Mouse (Mus musculus) cerebellum, adult 9-10 months (tissue): Measurements from ENCODE around the gene Ap3s2.

Source experiments
- DNase-seq: peaks from one replicate; pipeline ENCODE4 v3.0.0; 2022

Ap3s2 gene

GRCm38 (mm10) chr7:79883613-79884334 lies 36.7 kb downstream of the Ap3s2 start:
- no peak for DNase-seq

DNA sequence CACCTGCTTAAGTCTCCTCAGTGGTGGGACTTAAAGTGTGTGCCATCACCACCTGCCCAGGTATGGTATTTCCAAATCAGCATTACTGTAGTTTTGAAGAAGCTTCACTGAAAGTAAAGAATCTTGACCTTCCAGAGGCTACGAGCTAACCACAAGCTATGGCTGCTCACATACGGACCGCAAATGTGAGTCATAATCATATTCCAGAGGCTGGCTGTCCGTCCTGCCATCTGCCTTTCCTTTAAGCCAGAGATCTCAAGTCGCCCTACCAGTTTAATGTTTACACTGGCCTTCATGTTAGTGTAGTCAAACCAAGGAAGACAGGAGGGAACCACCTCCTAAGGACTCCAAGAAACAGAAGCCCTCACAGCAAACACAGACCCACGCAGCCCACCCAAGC lies 38.5 kb downstream of the Ap3s2 start:
- DNase-seq, result no peak

DNA sequence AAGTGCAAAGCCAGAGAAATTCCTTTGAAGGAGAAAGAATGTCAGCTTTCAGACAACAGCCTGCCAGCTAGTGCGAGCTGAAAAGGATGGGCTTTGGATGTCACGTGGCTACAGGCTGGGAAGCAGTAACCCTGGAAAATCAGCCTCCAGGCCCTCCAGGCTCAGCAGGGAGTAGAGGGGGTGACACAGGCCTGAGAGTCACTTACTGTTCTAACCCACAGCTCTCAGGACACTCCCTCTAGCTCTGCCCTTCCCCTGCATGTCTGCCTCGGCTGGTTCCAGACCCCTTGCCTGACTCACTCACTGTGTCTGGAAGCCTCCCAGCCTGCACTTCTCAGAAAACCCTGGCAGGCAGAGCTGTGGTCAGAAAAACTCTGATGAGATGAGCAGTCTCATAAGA lies 39.5 kb downstream of the Ap3s2 start:
- DNase-seq, result no peak

- no peak for DNase-seq
Measured at GRCm38 (mm10) chr7:79880033-79880432, 40.4 kb downstream of the Ap3s2 start.

GRCm38 (mm10) chr7:79878455-79879025 lies 41.9 kb downstream of the Ap3s2 start:
- no peak for DNase-seq

DNA sequence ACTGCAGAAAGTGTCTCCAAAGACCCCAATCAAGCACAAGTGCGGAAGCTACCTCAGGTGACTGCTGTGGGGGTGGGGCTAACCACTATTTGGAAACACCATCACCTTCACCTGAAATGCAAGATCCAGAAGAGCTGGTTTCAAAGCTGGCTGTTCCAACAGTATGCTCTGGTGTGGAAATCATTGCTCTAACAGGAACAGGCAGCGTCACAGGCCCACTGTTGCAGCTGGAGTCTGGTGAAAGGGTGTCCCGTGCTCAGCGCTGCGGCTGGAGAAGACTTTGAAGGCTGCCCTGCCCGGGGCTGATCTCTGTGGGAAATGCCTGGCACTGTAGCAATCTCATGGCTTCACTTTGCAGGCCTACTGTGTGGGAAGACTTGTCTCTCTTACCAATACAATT lies 47.0 kb downstream of the Ap3s2 start:
- DNase-seq, result no peak

- no peak for DNase-seq
Measured at GRCm38 (mm10) chr7:79871797-79872345, 48.6 kb downstream of the Ap3s2 start.

DNA sequence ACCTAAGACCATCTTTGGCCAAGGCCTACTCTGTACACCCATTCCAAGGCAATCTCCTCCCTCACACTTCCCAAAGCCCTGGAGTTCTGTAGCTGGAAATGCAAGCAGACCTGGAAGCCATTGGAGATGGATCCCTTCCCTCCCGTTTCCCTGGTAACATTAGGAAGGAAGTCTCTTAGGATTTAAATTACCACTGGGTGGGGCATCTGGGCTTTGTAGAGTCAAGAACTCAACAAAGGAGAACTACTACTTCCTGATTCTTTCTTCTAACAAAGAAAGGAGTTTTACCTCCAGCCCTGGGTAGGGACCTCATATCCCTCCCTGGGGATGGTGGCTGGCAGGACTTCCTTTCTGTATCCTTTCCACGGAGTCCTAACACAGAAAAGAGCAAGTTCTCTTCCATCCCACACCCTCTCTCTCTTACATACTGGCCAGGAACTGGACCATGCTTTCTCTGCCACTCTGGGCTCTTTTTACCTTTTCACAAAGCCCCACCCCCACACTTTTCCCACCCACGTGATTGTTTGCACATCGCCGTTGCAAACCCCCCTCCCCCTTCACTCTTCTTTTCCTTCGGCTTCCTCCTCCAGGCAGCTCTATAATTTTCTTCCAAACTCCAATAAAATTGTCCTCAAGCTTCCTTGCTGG lies 51.3 kb downstream of the Ap3s2 start:
- DNase-seq, result no peak

DNA sequence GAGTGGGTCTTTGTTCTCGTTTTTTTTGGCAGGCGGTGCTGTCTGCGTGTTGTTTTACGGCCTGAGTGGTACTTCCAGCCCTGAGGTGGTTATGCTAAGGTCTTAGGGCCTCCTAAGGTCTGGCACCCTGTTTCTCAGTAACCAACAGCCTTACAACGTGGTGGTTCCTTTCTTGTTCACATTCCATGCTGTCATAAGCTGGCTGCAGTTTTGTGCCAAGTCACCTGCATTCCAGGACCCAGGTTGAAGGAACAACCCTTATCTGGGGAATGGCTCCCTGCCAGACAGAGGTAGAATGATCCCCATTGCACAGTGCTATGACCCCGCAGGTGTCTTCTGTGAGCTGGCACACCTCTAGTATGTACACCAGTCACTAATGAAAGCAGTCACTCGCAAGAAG lies 52.0 kb downstream of the Ap3s2 start:
- no peak for DNase-seq

DNA sequence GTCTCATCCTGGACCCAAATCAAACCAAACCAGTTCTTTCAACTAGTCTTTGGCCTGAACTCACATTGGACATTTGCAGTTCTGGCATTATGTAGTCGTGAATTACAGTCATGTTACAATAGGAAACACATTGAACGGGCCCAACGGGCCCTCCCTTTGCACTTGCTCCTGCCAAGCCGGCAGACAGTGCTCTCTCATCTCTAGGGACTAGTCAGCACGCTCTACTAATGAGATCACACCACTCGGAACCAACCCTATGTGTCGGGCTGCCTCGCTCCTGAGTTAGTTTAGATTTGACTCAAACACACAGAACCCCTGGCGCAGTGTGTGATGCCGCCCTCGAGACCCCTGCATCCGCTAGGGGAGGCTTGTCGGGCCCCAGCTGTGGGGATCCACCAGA lies 52.6 kb downstream of the Ap3s2 start:
- no peak for DNase-seq

DNA sequence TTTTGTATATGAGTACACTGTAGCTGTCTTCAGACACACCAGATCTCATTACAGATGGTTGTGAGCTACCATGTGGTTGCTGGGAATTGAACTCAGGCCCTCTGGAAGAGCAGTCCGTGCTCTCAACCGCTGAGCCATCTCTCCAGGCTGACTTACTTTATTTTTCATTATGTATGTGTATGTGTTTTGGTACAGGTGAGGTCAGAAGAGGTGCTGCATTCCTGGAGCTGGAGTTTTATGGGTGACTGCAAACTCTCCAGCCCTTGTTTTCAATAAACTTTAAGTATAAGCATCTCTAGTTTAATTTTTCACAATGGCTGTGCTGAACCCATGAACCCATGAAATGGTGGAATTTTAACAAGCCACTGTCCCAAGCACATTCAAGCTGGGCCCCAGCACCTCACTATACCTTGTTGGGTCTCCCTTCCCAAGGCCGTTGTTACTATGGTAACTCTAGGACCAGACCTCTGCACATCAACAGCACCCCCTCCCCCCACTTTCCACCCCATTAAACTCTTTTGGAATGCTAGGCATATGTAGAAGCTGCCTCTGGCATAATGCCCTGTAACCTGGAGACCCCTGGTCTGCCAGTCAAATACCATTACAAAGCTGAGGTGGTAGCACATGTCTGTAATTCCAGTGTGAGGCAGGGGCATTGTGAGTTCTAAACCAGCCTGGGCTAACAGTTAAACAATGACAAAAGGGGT lies 54.0 kb downstream of the Ap3s2 start:
- DNase-seq, result no peak

GRCm38 (mm10) chr7:79861794-79862193 lies 58.7 kb downstream of the Ap3s2 start:
- DNase-seq, result no peak

DNA sequence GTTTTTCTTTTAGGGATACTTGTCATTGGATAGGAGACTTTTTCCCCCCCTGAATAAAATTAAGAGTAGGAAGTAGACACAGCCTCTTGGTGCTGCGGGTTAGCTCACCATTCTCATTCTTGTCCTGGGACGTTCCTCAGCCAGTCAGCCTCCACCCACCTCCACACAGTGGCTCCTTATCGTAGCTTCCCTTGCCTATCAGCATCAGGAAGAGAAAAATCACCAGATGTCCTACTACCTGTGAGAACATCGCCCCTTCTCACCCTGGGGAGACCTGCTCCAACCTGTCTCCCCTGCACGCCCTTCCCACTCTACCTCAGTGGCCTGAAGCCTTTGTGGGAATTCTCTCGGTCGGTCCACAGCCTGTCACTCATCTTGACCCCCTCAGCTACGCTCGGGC lies 59.6 kb downstream of the Ap3s2 start, which contains the start of gene Anpep:
Gene Anpep, minus strand, starts transcription at position 249 of the 400 bp plus-strand sequence.
- DNase-seq, result no peak

- no peak for DNase-seq
Measured at GRCm38 (mm10) chr7:79858956-79859630, 61.4 kb downstream of the Ap3s2 start.

DNA sequence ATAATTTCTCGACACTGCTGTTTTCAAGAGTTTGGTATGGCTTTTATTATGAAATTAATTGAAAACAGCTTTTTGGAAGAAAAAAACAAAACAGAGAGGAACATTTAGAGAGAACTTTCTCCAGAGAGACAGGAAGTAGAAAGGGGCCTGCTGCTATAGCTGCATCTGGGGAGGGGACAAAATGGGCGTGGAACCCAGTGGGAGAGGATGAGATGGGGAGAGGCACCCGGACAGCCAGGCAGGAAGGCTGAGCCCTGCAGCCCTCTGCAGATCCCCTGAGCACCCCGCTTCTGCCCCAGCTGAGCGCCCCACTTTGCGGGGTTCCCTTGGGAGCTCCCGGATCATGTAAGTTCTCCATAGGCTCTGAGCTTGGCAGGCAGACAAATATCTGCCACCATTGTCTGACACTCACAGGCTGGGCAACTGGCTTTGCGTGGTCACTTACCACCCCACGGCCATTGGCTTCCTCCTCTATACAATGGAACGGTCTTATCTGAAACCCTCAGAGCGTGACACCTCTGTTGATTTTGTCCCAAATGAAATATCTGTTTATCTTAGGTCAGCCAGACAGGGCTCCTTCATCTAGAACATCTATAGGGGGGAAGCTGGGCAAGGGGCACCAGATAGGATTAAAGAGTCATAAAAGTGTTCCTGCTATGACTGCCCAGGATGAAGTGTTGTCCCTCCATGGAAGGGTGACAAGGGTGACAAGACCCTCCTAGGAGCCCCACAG lies 62.1 kb downstream of the Ap3s2 start:
- DNase-seq, result no peak

- DNase-seq, result no peak
Measured at GRCm38 (mm10) chr7:79856305-79856704, 64.1 kb downstream of the Ap3s2 start.

DNA sequence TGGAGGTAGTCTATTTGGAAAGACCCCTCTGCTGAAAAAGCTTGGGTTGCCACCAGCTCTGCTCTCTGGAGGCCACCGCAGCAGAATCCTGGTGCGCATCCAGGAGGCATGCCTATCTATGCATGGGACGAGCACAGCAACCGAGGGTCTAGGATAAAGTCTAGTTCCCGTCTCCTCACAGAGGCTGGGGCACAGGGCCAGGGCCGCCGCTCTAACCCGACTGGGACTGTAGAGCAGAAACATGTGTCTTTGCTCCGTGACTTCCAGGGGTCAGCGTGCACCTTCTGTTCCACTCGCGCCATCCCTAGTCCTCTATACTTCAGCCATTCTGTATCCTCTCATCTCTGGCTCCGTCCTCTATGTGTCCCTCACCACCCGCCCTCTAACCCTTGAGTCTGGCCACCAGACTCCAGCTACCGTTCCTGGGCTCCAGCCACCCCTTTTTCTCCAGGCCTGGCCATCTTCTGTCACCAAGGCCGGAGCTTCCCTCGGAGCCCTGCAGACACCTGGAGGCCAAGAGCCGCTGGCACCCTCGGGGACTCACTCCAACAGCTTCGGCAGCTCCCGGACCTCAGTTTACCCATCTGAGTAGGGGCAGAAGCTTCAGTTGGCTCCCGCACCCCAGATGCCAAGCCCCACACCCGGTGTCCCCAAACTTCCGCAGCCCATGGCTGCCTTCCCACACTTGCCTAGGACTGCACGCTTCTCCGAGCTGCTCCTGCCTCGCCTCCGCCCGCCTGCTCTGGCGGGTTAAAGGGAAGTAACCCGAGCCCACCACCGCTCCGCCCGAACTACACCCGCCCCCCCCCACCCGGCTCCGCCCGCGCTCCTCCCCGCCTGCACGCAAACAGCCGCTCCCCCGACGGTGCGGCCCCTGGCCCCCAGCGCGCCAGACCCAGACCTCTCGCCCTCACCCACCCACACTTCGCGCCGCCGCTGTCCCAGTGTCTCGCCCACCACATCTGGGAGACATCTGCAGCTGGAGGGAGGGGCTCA lies 72.7 kb downstream of the Ap3s2 start:
- no peak for DNase-seq

DNA sequence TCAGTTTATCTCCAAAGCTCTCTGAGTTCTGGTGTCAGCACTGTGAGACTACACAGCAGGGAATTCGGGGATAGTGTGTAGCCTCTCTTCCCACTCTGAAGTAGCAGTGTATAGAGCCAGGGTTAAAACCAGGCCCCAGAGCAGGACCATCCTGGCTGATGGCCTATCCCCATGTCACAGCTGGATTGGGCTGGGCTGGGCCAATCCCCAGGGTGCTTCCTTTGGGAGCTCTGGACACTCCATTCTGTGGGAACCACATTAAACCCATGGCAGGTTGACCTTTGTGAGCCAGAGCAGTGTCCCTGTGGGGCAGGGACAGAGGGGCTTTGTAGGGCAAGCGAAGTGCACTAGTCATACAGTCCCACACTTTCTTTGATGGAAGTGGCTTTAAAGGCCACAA lies 74.1 kb downstream of the Ap3s2 start:
- no peak for DNase-seq

- DNase-seq, result no peak
Measured at GRCm38 (mm10) chr7:79844090-79844802, 76.2 kb downstream of the Ap3s2 start.

GRCm38 (mm10) chr7:79842163-79842562 lies 78.3 kb downstream of the Ap3s2 start:
- no peak for DNase-seq
